Mouse (Mus musculus) kidney, postnatal 10 days (tissue): ENCODE results near the gene Pygm.
A peak's percentile ranks its signal among the peaks of the same experiment; 100 is the strongest.

Source experiments
- DNase-seq: peaks from one replicate; pipeline ENCODE4 v3.0.0; 2021; ENCODE audit warnings: mixed read lengths

Gene Pygm

DNA sequence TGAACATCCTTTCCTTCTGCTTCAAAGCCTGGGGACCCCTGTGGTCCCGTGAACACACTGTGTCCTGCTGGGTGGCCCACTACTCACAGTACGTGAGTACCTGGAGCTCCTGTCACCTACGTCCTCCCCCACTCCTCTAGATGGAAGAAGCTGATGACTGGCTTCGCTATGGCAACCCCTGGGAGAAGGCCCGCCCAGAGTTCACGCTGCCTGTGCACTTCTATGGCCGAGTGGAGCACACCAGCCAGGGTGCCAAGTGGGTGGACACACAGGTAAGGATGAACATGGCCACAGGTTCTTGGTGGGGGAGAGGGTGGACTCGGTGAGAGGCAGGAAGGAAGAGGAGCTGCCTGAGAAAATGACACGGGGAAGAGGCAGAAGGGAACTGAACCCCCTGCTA is 2.0 kb downstream of the Pygm start:
- DNase-seq: no peak

DNA sequence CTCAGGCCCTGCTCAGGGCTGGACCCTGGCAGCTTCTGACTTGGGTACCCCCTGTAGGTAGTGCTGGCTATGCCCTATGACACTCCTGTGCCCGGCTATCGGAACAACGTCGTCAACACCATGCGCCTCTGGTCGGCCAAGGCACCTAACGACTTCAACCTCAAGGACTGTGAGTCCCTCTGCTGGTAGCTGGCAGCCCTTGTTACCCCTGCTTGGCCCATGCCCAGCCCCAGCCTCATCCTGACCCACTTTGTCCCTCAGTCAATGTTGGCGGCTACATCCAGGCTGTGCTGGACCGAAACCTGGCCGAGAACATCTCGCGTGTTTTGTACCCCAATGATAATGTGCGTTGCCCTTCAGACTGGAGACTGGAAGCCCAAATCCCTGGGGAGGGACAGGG is 3.8 kb downstream of the Pygm start:
- no peak for DNase-seq

DNA sequence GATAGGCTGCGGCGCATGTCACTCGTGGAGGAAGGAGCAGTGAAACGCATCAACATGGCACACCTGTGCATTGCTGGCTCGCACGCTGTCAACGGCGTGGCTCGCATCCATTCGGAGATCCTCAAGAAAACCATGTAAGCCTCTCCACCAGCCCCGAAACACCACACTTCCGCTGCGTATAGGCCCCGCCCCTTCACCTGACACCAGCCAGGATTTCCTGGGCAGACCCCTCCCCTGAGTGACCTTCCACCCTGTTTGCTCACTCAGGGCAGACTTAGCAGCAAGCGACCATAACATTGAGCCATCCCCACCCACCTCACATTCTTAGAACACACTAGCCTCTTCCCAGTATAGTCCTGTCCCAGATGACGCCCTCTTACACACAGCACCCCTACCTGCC is 5.6 kb downstream of the Pygm start:
- DNase-seq: no peak

DNA sequence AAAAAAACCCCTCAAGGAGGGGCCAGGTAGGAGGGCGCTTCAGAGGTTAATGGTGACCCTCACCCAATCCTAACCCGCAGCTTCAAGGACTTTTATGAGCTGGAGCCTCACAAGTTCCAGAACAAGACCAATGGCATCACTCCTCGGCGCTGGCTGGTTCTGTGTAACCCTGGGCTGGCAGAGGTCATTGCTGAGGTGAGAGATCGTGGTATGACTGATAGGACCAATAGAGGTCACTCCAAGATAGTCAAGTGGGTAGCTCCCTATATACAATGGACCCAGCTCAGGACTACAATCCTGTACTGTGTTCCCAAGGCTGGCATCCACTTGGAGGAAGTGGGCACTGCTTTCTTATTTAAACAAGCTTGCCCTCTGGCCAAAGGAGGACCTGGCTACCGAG is 6.1 kb downstream of the Pygm start:
- no peak for DNase-seq

DNA sequence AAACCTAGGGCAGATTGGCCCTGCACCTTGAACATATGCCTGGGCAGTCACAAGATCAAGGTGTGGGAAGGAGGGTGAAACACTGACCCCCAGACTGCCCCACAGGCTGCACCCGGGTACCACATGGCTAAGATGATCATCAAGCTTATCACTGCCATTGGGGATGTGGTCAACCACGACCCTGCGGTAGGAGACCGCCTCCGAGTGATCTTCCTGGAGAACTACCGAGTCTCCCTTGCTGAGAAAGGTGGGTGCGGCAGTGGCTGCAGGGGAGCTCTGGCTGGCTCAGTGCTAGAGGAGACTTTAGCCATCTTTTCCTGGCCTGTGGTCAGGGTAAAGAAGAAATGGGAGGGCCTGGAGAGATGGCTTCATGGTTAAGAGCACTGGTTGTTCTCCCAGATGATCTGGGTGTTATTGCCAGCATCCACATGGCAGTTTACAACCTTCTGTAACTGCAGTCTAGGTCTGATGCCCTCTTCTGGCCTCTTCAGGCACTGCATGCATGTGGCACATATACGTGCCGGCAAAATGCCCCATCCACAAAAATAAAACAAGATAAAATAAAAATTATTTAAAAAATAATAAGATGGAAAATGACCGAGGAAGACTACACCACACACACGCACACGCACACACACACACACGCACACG is 8.7 kb downstream of the Pygm start:
- DNase-seq: no peak

DNA sequence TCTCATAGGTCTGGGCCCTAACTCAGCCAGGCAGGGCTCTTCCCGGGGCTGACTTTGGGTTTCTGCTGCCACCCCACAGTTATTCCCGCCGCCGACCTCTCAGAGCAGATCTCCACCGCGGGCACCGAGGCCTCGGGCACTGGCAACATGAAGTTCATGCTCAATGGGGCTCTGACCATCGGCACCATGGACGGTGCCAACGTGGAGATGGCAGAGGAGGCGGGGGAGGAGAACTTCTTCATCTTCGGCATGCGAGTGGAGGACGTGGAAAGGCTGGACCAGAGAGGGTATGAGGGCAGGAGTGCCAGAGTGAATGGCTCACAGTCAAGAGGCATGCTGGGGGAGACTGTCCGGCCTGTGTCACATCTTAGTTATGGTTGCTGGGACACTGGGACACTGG is 9.4 kb downstream of the Pygm start:
- DNase-seq: no peak

DNA sequence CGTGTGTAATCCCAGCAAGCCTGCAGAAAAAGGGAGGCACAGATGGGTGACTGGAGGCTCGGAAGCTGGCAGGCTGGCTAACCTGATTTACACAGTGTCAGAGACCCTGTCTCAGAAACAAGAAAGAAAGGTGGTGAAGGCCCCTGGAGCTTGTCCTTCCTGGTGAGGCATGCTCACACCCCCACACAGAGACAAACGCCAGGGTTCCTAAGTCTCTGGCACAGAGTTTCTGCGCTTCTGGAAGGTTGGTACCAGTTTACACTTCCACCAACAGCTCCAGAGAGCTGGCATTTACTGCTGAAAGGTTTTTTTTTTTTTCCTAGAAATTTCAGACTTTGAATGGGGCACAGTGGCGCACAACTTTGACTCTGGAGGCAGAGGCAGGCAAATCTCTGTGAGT is 12.0 kb downstream of the Pygm start:
- no peak for DNase-seq

DNA sequence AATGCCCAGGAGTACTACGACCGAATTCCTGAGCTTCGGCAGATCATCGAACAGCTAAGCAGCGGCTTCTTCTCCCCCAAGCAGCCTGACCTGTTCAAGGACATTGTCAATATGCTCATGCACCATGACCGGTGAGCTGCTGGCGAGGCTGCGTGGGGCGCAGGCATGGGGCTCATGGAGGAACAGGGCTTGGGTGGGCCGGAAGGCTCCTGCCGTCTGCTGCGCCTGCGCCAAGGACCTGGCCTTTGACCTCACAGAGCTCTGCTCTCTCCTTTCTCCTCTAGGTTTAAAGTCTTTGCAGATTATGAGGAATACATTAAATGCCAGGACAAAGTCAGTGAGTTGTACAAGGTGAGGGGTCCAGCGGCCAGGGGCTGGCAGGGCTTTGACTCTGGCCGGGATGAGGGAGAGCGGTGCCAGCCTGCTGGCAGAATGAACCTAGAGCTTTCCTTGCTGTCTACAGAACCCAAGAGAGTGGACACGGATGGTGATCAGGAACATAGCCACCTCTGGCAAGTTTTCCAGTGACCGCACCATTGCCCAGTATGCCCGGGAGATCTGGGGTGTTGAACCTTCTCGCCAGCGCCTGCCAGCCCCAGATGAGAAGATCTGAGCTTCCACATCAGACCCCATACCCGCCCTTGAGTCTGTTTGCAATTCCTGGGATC is 13.5 kb downstream of the Pygm start:
- no peak for DNase-seq

DNA sequence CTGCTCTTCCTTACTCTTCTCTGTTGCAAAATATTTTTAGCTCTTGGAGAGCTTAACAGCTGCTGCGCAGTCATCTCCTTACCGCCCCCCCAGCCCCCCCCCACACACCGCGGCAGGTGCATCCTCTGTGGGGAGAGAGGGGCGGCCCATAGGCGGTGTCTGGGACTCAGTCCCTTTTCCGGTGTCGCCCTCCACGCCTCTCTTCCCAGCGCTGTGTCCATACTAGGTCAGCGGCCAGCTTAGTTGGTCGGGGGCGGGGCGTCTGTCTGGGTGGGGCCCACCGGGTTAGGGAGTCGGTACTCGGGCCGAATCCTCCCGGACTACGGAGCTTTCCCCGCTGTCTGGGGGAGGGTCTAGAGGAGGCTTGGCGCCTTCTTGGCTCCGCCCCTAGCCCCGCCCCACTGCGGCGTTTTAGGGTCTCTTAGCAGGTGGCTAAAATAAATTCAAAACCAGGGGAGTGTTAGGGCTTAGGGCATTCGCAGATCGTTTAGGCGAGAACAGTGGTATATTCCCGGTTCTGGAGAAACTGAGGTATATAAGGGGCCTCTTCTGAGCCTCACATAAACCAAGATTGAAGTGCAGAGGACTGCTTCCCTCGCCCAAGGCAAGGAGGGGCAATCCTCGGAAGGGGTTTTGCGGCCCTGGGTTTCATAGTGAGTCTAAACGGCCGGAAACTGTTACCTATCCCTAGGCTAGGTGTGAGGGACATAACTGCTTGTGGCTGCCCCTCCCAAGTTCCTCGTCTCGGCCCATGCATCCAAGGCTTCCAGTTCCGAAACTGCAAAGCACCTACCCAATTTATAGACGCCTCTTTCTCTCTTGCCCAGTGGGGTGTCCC is 14.5 kb downstream of the Pygm start:
- peak; percentile 88 for DNase-seq

DNA sequence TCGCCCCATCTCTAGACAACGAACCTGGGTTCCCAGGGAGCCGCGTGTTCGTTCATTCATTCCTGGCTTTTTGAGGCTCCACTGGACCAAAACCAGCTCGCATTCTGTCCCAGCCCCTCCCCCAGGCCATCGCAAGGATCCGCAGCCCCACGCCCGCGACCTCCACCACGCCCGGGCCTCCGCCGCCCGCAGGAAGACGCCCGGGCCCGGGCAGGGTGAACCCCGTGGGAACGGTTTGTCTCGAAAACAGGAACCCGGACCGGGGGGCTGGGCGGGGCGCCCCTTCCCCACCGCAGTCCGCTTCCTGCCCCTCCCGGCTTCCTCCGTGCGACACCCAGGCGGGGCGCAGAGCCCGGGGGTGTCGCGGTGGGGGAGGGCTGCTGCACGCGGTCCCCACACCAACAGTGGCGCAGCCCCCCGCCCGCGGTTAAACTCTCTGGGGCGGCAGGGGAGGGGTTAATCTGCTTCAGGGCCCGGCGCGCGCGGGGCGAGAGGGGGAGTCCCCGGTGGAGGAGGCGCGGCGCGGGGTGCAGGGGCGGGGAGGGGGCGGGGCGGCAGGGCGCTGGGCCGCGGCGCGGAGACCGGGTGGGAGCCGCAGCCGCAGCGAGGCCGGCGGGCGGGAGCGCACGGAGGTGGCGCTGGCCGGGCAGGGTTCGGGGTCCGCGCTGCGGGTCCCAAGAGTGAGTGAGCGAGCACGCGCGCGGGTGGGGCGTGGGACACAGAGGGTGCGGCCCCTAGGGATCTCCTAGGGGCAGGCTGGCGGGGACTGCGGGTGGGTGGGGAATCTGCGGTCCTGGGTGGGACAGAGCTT is 15.3 kb downstream of the Pygm start, which contains the start of gene Rasgrp2:
TSS of gene Rasgrp2 (plus strand) at position 56 of the 811 bp plus-strand sequence.
- DNase-seq: peak; percentile 80

DNA sequence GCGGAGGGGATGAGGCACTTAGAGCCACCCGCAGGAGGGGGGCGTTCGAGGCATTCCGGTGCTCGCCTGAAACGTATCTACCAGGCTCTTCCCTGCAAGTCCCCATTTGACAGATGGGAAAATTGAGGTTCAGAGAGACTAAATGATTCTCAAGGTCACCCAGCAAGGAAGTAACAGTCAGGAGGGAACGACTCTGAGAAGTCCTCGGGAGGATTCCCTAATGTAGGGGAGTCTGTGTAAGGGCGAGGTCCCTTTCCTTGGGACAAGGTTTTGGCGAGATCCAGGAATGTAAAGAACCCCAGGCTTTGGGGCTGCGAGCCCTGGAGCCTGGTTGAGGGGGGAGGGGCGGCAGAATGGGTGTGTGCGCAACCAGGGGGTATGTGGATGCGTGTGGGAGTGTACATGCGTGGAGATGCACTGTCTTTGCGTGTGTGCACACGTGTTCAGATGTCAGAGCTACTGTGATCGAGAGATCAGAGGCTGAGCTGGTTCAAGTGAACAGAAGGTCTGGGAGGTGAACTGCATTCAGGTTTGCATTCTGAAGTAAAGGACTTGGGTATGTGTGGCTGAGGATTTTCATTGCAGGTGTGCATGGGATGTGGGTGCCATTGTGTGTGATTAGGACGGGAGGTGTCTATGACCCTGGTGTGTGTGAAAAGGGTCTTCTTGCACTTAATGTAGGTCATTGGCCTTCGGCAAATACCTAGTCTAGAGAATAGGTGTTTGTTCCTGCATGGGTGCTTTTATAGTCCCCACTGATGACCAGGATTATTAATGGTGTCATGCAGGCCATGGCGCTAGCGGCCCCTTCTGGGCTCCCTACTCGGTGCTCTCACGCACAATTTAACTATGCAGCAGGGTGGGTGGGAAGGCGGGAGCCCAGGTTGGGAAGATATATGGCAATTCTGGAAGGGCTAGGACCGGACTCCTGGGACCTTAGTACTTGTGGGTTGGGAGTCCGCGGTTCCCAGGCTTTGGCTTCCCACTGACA is 16.2 kb downstream of the Pygm start:
- peak; percentile 61 for DNase-seq

DNA sequence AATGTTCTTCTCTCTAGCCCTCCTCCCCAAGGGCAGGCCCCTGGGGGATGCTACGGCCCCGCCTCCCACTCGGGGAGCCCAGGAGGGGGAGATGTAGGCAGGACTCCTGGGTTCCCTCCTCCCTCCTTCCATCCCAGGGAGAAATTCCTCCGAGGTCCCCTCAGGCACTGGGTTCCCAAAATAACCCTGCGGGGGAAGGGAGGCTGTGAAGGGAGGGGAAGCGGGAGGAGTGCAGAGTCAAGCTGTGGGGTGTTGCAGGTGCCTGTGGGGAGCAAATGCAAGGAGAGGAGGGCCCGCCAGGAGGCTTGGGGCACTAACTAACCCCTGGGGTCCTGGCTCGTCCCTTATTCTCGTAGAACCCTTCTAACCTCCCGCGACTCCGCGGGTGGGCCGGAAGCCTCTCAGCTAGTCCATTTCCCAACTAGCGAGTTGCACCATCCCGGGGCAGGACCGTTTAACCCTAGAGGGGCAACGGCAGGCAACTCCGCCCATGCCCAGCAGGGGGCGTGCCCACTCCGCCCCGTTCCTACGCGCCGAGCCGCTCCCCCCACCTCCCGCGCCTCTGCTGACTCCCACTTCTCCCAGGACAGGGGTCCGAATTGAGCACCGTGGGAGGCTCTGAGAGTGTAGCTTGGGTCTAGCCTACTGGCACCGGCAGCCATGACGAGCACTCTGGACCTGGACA is 17.1 kb downstream of the Pygm start:
- peak; percentile 93 for DNase-seq

DNA sequence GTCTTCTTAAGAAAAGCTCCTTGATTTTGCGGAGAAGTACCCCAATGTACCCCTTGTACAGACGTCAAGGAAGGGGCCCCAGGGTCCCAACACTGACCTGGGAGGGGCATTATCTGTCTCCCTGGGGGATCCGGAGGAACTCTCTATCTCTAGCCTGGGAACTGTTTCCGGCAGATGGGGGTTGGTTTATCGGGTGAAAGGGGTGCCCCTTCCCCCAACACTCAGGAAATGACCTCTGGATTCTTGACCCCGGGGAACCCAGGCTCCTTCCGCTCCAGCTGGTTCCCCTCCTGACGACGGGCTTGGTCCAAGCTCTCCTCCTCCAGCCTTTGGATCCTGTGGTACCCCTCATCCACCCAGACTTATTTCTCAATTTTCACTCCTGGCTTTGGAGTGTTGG is 17.8 kb downstream of the Pygm start:
- peak; percentile 86 for DNase-seq

DNA sequence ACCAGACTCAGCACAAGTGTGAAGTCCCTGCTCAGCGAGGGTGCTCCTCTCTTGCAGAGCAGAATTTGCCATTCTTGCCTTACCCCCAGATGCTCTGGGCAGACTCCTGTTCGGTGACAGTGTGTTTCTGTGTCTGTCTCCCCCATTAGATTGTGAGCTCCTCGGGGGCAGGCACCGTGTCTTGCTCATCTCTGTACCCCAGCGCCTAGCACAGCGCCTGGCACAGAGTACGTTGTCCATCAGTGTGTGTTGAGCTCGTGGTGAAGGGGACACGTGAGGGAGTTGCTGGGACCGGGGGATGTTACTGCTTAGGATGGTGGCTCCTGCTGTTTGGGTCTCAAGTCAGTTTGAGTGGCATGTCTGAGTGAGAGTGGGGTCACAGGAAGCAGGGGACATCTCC is 19.7 kb downstream of the Pygm start:
- no peak for DNase-seq

DNA sequence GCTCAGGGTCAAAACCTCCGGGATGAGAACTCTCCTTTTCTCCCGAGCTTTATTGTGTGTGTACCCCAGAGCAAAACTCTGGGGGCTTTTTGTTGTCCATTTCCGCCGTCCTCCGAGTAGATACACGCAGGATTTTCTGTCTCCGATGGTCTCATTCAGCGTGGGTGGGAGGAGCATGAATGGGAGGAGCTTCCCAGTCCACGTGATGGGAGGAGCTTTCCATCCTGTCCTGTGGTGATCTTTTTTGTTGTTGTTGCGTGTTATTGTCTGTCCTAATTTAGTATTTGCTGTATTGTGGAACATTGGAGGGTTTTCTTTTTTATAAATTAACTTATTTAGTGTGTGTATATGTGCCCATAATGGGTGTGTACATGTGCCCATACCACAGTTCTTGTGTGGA is 21.2 kb downstream of the Pygm start:
- DNase-seq: no peak

DNA sequence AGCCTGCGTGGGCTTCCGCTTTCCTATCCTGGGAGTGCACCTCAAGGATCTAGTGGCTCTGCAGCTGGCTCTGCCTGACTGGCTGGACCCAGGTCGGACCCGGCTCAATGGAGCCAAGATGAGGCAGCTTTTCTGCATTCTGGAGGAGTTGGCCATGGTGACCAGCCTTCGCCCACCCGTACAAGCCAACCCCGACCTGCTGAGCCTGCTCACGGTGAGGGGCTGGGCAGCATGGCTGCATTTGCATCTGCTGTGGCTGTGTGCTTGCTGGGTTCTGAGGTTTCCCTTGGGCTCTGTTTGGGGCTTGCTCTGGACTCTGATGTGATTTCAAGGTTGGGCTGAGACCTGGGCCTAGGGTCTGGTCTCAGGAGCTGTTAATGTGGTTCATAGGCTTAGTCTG is 22.9 kb downstream of the Pygm start:
- no peak for DNase-seq

DNA sequence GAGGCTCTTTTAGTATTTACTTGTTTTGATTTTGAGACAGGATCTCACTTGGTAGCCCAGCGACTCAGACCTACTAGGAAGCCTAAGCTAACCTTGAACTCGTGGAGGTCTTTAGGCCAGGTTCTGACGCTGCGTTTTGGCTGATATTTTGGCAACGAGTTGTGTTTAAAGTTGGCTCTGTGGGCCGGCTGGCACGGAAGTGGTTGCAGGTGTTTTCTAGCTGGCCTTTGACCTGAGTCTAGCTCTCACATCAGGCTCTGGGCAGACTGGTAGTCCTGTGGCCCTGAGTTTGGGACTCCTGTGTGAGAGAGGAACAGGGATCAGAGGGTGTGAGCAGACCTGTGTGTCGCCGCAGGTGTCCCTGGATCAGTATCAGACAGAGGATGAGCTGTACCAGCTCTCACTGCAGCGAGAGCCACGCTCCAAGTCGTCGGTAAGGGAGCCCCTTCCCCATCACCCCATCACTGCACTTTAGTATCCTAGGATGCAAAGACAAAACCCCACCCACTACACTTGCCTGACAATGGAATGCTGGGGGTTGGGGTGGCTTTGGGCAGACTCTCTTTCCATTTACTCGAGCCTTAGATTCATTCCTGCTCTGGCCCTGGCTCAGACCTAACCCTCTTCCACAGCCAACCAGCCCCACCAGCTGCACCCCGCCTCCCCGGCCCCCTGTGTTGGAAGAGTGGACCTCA is 23.8 kb downstream of the Pygm start:
- no peak for DNase-seq

DNA sequence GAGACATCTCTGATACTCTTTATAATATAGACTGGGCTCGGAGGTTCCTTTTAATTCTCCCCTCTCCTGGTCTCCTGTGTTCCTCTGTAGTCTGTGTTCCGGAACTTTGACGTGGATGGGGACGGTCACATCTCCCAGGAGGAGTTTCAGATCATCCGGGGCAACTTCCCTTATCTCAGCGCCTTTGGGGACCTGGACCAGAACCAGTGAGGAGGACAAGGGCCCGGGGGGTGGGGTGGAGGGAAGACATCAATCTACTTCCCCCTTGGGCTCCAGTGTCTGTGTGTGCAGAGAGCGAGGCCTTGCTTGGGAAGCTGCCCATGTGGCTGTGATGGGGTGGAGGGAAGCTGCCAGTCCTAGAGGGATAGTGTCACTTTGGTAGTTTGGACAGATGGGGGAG is 24.6 kb downstream of the Pygm start:
- DNase-seq: no peak

DNA sequence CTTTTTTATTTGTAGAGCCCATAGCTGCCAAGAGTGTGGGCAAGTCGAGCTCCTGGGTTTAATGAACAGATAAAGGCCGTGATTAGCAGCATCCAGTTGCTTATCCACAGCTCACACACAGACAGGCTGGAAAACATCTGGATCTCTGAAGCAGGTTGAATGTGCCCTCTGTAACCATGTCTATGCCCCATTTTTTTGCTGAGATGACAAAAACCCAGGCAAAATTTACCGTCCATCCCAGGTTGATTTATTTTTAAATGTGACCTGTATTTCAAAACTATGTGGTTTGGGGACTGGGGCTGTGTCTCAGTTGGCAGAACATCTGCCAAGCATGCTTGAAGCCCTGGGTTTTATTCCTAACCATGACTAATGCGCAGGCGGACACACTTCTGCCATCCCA is 25.0 kb downstream of the Pygm start:
- no peak for DNase-seq

DNA sequence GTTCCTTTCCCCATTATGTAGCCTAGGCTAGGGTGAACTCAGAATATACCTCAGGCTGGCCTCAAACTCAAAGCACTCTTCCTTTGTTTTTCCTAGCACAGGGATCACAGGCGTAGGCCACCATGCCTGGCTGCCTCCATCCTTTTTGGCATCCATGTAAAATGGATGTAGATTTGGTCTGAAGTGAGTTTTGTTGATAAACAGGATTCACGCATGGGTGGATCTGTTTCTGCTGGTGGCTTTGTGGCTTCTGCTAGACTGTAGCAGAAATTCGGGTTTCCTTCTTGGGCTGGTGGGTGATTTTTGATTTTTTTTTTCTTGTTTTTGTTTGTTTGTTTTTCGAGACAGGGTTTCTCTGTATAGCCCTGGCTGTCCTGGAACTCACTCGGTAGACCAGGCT is 25.7 kb downstream of the Pygm start:
- DNase-seq: no peak

DNA sequence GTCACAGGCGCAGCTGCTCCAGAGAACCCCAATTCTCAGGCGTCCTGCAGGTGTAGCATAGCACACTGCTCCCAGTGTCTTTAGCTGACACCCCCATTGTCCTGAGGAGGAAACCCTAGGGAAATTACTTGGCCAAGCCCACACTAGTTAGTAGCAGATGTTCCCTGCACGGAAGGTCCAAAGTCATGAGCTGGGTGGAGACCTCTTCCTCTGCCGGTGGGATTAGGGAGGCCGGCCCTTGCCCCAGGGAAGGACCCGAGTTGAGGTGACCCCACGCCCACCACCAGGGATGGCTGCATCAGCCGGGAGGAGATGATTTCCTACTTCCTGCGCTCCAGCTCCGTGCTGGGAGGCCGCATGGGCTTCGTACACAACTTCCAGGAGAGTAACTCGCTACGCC is 28.6 kb downstream of the Pygm start:
- DNase-seq: no peak
